Mouse (Mus musculus) midbrain, embryonic 16.5 days (tissue): ENCODE data around the gene Rwdd4a. TPM values are rescaled to one million over a fixed set of nuclear protein-coding genes. Genes with fewer than 3 reads are reported as not detected.
A peak's percentile ranks its signal among the peaks of the same experiment; 100 is the strongest.

Source experiments
- ATAC-seq: fragments of 200-750 bp; cut with Nextera tagmentation; 2 replicates; pipeline ENCODE4 v1.8.0; 2017; ENCODE audit warnings: moderate TSS enrichment
- H3K27ac ChIP-seq: fragments of 300-500 bp; sonication (generic); 2 replicates; pipeline ENCODE4 v1.5.1; 2014; ENCODE audit warnings: mild to moderate bottlenecking, low read length, mixed read lengths
- H3K27me3 ChIP-seq: fragments of 300-500 bp; sonication (generic); 2 replicates; pipeline ENCODE4 v1.6.1; 2014; ENCODE audit warnings: low read depth, low read length, mixed read lengths; ENCODE audit not compliant: control insufficient read depth, insufficient read depth
- H3K36me3 ChIP-seq: fragments of 300-500 bp; sonication (generic); 2 replicates; pipeline ENCODE4 v1.6.1; 2014; ENCODE audit warnings: mild to moderate bottlenecking, low read length, moderate library complexity, mixed read lengths; ENCODE audit not compliant: control insufficient read depth, insufficient read depth
- H3K4me1 ChIP-seq: fragments of 300-500 bp; sonication (generic); 2 replicates; pipeline ENCODE4 v1.6.1; 2014; ENCODE audit warnings: mild to moderate bottlenecking, low read length, mixed read lengths; ENCODE audit not compliant: control insufficient read depth, insufficient read depth
- H3K4me2 ChIP-seq: fragments of 300-500 bp; sonication (generic); 2 replicates; pipeline ENCODE4 v1.6.1; 2014; ENCODE audit warnings: mild to moderate bottlenecking, low read length, mixed read lengths
- H3K4me3 ChIP-seq: fragments of 300-500 bp; sonication (generic); 2 replicates; pipeline ENCODE4 v1.5.1; 2014; ENCODE audit warnings: low read depth, mild to moderate bottlenecking, low read length, moderate library complexity, mixed read lengths
- H3K9ac ChIP-seq: fragments of 300-500 bp; sonication (generic); 2 replicates; pipeline ENCODE4 v1.6.1; 2014; ENCODE audit warnings: low read depth, low read length, mixed read lengths
- H3K9me3 ChIP-seq: fragments of 300-500 bp; sonication (generic); replicated peaks from 2 replicates; pipeline ENCODE4 v1.6.1; 2014; ENCODE audit warnings: mild to moderate bottlenecking, low read length, mixed read lengths; ENCODE audit not compliant: control insufficient read depth, poor library complexity, severe bottlenecking
- WGBS: fragments of 180-500 bp; shearing (Covaris S2); extraction: QIAGEN DNeasy Blood & Tissue Kit; methylation state at CpG from one replicate; pipeline ENCODE4 v1.1.7; 2014; 5-methylcytosine and 5-hydroxymethylcytosine counted together
- polyA plus RNA-seq: library from polyadenylated mRNA; unstranded; fragments of >200 nt; fragmentation: Nextera tagmentation; extraction: Ambion mirVana; gene quantifications from 2 replicates; pipeline ENCODE4 v1.2.1, GENCODE M21; 2015

The Rwdd4a gene
- polyA plus RNA-seq, 1 experiment from 2014 or later = 29.4 TPM

DNA sequence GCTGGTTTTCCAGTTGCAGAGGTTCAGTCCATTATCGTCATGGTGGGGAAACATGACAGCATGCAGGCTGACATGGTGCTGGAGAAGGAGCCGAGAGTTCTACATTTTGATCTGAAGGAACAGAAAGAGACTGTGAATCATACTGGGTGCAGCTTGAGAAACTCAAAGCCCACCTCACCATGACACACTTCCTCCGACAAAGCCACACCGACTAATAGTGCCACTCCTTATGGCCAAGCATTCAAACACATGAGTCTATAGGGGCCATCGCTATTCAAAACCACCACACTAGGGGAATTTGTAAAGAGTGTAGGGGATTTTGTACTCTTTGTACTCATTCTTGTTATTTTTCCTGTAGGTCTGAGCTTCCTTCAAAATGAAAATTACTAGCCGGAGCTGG is 33.1 kb downstream of the Rwdd4a start:
- Histone ChIP-seq H3K4me2 (no peak overlapping the region), H3K4me1 (no peaks in the 10 kb centered on the region)
- 87% methylated on average over 6 of the region's 6 CpGs for WGBS

DNA sequence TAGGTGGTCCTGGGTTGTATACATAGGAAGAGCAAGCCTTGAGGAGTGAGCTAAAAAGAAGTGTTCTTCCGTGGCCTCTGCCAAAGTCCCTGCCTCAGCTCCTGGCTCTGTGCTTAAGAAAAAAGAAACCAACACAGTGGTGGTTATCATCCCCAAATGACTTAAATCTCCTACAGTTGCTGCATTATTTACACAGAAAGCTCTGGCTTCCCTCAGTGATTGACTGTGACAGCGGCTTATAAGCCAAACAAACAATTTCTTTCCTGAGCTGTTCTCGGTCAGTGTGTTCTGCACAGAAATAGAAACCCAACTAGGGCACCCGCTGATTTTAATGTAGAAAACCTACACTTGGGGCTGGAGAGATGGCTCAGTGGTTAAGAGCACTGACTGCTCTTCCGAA is 34.6 kb downstream of the Rwdd4a start:
- ATAC-seq = no peak
- WGBS = 82% methylated on average over 5 of the region's 5 CpGs
- H3K36me3 ChIP-seq = no peaks in the 10 kb centered on the region
- H3K9me3 ChIP-seq = no peaks in the 10 kb centered on the region
- H3K4me1 ChIP-seq = no peaks in the 10 kb centered on the region
- no peak overlapping the region for H3K4me3 ChIP-seq
- no peaks in the 10 kb centered on the region for H3K27me3 ChIP-seq
- no peak overlapping the region for H3K4me2 ChIP-seq
- no peak overlapping the region for H3K9ac ChIP-seq
- H3K27ac ChIP-seq = no peak overlapping the region

More for the DNA sequence above, 33.1 kb downstream of the Rwdd4a start:
- ATAC-seq = no peak
- Histone ChIP-seq H3K9me3 (no peaks in the 10 kb centered on the region), H3K27me3 (no peaks in the 10 kb centered on the region), H3K4me3 (no peak overlapping the region), H3K9ac (no peak overlapping the region), H3K36me3 (no peaks in the 10 kb centered on the region), H3K27ac (no peak overlapping the region)

DNA sequence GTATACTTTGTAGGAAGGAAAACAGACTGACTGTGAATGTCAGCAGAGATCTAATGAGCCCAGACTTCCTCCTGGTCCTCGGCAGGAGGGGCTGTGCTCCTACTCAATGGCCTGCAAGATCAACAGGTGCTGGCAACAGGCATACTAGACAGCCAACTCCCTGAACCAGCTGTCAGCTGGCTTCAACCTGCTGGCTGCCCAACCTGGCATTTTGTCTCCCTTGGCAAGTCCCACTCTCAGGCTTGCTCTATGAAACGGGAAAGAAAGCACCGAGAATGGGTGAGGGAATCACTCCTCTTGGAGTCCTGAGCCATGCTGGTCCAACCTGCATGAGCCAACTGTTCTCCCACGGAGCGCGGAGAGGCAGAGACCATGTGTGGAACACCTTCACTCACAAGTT is 36.7 kb downstream of the Rwdd4a start:
- Histone ChIP-seq H3K9ac (no peak overlapping the region), H3K4me1 (no peaks in the 10 kb centered on the region), H3K9me3 (no peaks in the 10 kb centered on the region), H3K4me2 (no peak overlapping the region), H3K4me3 (no peak overlapping the region), H3K36me3 (no peaks in the 10 kb centered on the region), H3K27me3 (no peaks in the 10 kb centered on the region), H3K27ac (no peak overlapping the region)
- no peak for ATAC-seq
- 91% methylated on average over 6 of the region's 6 CpGs for WGBS

DNA sequence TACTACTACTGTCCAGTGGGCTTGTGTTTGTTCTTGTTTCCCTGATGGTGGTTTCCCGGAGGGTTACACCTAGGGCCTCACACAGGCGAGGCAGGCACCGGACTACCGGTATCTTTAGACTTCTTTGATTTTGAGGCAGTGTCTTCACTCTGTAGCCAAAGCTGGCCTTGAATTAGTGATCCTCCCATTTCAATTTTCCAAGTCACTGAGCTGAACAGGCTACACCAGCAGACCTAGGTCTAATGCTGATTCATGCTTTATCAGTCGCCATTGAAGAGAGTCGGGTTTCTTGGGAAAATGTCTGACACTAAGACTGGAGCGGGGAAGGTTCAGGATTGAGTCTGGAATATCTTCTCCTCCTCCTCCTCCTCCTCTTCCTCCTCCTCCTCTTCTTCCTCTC is 40.0 kb downstream of the Rwdd4a start:
- Histone ChIP-seq H3K27ac (no peak overlapping the region), H3K4me3 (no peak overlapping the region), H3K9me3 (no peaks in the 10 kb centered on the region)

DNA sequence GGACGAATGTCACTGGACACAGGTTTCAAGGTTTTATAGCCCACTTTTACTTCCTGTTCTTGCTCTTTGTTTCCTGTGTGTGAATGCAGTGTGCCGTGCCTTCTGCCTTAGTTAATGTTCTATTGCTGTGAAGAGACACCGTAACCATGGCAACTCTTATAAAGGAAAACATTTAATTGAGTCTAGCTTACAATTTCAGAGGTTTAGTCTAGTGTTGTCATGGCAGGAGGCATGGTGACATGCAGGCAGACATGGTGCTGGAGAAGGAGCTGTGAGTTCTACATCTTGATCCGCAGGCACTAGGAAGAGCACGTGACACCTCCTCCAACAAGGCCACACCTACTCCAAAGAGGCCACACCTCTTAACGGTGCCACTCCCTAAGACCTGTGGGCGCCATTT is 48.0 kb downstream of the Rwdd4a start:
- Histone ChIP-seq H3K4me2 (no peak overlapping the region), H3K4me3 (no peak overlapping the region), H3K36me3 (no peaks in the 10 kb centered on the region), H3K4me1 (no peaks in the 10 kb centered on the region), H3K27ac (no peak overlapping the region), H3K9ac (no peak overlapping the region), H3K27me3 (no peaks in the 10 kb centered on the region), H3K9me3 (no peaks in the 10 kb centered on the region)
- ATAC-seq = peak; percentile 51; the same call in 1 of the 2 replicates
- WGBS = 71% methylated on average over 7 of the region's 7 CpGs

More for the DNA sequence above, 40.0 kb downstream of the Rwdd4a start:
- Histone ChIP-seq H3K36me3 (no peaks in the 10 kb centered on the region), H3K27me3 (no peaks in the 10 kb centered on the region), H3K4me1 (no peaks in the 10 kb centered on the region), H3K4me2 (no peak overlapping the region), H3K9ac (no peak overlapping the region)
- 83% methylated on average over 7 of the region's 7 CpGs for WGBS
- no peak for ATAC-seq

DNA sequence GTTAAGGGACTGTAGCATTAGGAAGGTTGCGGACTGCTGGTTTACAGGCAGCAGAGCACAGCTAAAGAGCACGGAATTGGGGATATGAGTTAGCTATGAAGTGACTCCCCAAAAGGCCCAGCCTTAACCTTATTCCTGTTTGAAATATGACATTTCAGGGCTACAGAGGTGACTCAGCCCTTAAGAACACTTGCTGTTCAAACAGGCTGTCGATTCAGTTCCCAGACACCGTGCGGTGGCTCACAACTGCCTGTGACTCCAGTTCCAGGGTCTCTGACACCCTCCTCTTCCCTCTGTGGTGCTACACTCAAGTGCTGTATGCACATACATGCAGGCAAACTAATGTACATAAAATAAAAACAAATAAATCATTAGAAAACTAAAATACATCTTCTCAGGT is 55.2 kb downstream of the Rwdd4a start:
- 91% methylated on average over 5 of the region's 5 CpGs for WGBS
- Histone ChIP-seq H3K9ac (no peak overlapping the region), H3K27me3 (no peaks in the 10 kb centered on the region), H3K9me3 (no peaks in the 10 kb centered on the region), H3K36me3 (no peaks in the 10 kb centered on the region), H3K4me3 (no peak overlapping the region), H3K4me2 (no peak overlapping the region), H3K4me1 (peaks cover 3% of the 10 kb centered on the region; the same call in 1 of the 2 replicates), H3K27ac (no peak overlapping the region)
- no peak for ATAC-seq

DNA sequence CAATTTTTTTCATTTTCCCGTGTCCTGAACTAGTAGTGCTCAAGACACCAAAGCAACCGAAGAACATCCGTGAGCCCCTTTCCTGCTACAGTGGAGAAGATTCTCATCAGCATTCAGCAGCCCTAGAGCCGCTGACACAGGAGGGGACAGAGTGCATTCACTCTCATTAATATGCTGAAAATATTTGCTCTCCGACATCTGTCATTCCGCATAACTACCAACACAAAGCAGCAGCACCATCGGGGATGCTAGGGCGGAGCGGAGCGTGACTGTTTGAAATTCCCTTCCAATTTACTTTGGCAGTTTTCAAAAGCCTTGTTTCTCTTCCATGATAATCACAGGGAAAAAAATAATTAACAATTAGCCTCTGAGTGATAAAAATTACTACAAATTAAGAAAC is 56.9 kb downstream of the Rwdd4a start:
- Histone ChIP-seq H3K27ac (no peak overlapping the region), H3K4me2 (peak overlapping the region; percentile 18; the same call in 1 of the 2 replicates), H3K4me3 (no peak overlapping the region), H3K9me3 (no peaks in the 10 kb centered on the region), H3K4me1 (peaks cover 3% of the 10 kb centered on the region; the same call in 1 of the 2 replicates), H3K9ac (peak overlapping the region; percentile 38; the same call in 1 of the 2 replicates), H3K27me3 (no peaks in the 10 kb centered on the region), H3K36me3 (no peaks in the 10 kb centered on the region)
- WGBS = 35% methylated on average over 10 of the region's 10 CpGs
- peak; percentile 76 for ATAC-seq

DNA sequence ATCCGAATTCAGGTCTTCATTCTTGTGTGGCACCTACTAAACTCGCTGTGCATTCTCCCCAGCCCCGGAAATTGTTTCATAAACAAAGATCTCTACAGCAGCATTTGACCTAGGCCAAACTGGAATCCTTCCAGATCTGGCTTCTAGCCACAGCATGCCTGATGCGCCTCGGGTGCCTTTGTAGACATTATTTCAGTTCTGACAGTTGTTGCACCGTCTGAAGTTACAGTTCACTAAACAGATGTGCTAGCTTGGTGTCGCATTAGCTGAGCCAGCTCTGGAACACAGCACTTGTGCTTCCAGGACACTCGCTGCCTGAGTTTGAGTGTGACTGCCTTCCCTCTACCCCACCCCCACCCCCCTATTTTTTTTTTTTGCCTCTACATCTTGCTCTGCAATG is 67.2 kb downstream of the Rwdd4a start:
- H3K27ac ChIP-seq = no peak overlapping the region
- H3K4me2 ChIP-seq = no peak overlapping the region
- 84% methylated on average over 8 of the region's 8 CpGs for WGBS
- H3K4me3 ChIP-seq = no peak overlapping the region
- H3K9me3 ChIP-seq = no peaks in the 10 kb centered on the region
- H3K27me3 ChIP-seq = no peaks in the 10 kb centered on the region
- H3K9ac ChIP-seq = no peak overlapping the region
- ATAC-seq = no peak
- no peaks in the 10 kb centered on the region for H3K36me3 ChIP-seq
- H3K4me1 ChIP-seq = no peaks in the 10 kb centered on the region
